Mouse (Mus musculus) frontal cortex, adult 2 months (tissue): ENCODE data around the gene Theg. TPM values are rescaled to one million over a fixed set of nuclear protein-coding genes. Genes with fewer than 3 reads are reported as not detected.

Source experiments
- DNase-seq, 2 experiments: peaks; one replicate each; pipeline ENCODE4 v3.0.0; 2022; ENCODE audit warnings: low spot score in 1 of 2; ENCODE audit errors: extremely low spot score in 1 of 2
- polyA plus RNA-seq: library from polyadenylated mRNA; depleted of rRNA; stranded (reverse); fragments of >200 nt; gene quantifications from 2 replicates; pipeline ENCODE4 v1.2.3, GENCODE M21; 2012; rRNA removed

The Theg gene
- polyA plus RNA-seq: 1.1 and 2.0 TPM in 2 replicates

- DNase-seq: no peak
Measured at GRCm38 (mm10) chr10:79587061-79587751, at the start of gene Theg. TSS of gene Theg (minus strand) at chr10:79587331.

- no peak for DNase-seq
Measured at GRCm38 (mm10) chr10:79636287-79636686, 49.2 kb upstream of the Theg start.

- DNase-seq: peak in 1 of 2 experiments; percentile 64
Measured at GRCm38 (mm10) chr10:79633006-79633777, 46.1 kb upstream of the Theg start.

GRCm38 (mm10) chr10:79631432-79631831, 44.3 kb upstream of the Theg start:
- peak; percentile 72 to 79 for DNase-seq

GRCm38 (mm10) chr10:79628377-79628776, 41.2 kb upstream of the Theg start:
- no peak for DNase-seq

GRCm38 (mm10) chr10:79626156-79626555, 39.0 kb upstream of the Theg start:
- DNase-seq: no peak

- no peak for DNase-seq
Measured at GRCm38 (mm10) chr10:79625398-79625797, 38.3 kb upstream of the Theg start.

GRCm38 (mm10) chr10:79623950-79624349, 36.8 kb upstream of the Theg start:
- DNase-seq: no peak

- no peak for DNase-seq
Measured at GRCm38 (mm10) chr10:79616376-79616775, 29.2 kb upstream of the Theg start.

GRCm38 (mm10) chr10:79615860-79616259, 28.7 kb upstream of the Theg start:
- DNase-seq: no peak

GRCm38 (mm10) chr10:79614305-79614643, 27.1 kb upstream of the Theg start:
- no peak for DNase-seq

GRCm38 (mm10) chr10:79613578-79614304, 26.6 kb upstream of the Theg start, which contains the start of gene C2cd4c:
TSS of gene C2cd4c (minus strand) at chr10:79614025.
- DNase-seq: peak in 1 of 2 experiments; percentile 69

GRCm38 (mm10) chr10:79612192-79613135, 25.3 kb upstream of the Theg start:
- no peak for DNase-seq

- DNase-seq: no peak
Measured at GRCm38 (mm10) chr10:79611296-79611695, 24.2 kb upstream of the Theg start.

- DNase-seq: no peak
Measured at GRCm38 (mm10) chr10:79609276-79609675, 22.1 kb upstream of the Theg start.

- DNase-seq: no peak
Measured at GRCm38 (mm10) chr10:79607892-79608291, 20.8 kb upstream of the Theg start.

- DNase-seq: no peak
Measured at GRCm38 (mm10) chr10:79606537-79606936, 19.4 kb upstream of the Theg start.

- DNase-seq: peak in 1 of 2 experiments; percentile 62
Measured at GRCm38 (mm10) chr10:79597936-79598230, 10.8 kb upstream of the Theg start.

GRCm38 (mm10) chr10:79597051-79597935, 10.2 kb upstream of the Theg start:
- peak; percentile 72 to 88 for DNase-seq
